Mouse (Mus musculus): ENCODE data around the gene Bmper.

The Bmper gene

GRCm38 (mm10) chr9:23235368-23236002, 12.6 kb downstream of the Bmper start:
- DNase-seq (ENCODE audit: low spot score), result no peak

GRCm38 (mm10) chr9:23236635-23237279, 13.9 kb downstream of the Bmper start:
- no peak for DNase-seq (ENCODE audit: low spot score)

- no peak for DNase-seq (ENCODE audit: low spot score)
These were observed 16.1 kb downstream of the Bmper start for GRCm38 (mm10) chr9:23239011-23239410.

- DNase-seq (ENCODE audit: low spot score), result no peak
These were observed 20.0 kb downstream of the Bmper start for GRCm38 (mm10) chr9:23242911-23243310.

GRCm38 (mm10) chr9:23243869-23244268, 21.0 kb downstream of the Bmper start:
- DNase-seq (ENCODE audit: low spot score), result no peak

- no peak for DNase-seq (ENCODE audit: low spot score)
These were observed 23.5 kb downstream of the Bmper start for GRCm38 (mm10) chr9:23246389-23246788.

GRCm38 (mm10) chr9:23250026-23250425, 27.1 kb downstream of the Bmper start:
- peak; percentile 58 for DNase-seq (ENCODE audit: low spot score)

- DNase-seq (ENCODE audit: low spot score), result no peak
These were observed 28.1 kb downstream of the Bmper start for GRCm38 (mm10) chr9:23251001-23251400.

- DNase-seq (ENCODE audit: low spot score), result no peak
These were observed 30.7 kb downstream of the Bmper start for GRCm38 (mm10) chr9:23253624-23254023.

GRCm38 (mm10) chr9:23254237-23255214, 31.6 kb downstream of the Bmper start:
- DNase-seq (ENCODE audit: low spot score), result no peak

- no peak for DNase-seq (ENCODE audit: low spot score)
These were observed 33.0 kb downstream of the Bmper start for GRCm38 (mm10) chr9:23255841-23256240.

GRCm38 (mm10) chr9:23256576-23256975, 33.7 kb downstream of the Bmper start:
- no peak for DNase-seq (ENCODE audit: low spot score)

- no peak for DNase-seq (ENCODE audit: low spot score)
These were observed 39.0 kb downstream of the Bmper start for GRCm38 (mm10) chr9:23261834-23262233.

GRCm38 (mm10) chr9:23262851-23263250, 40.0 kb downstream of the Bmper start:
- DNase-seq (ENCODE audit: low spot score), result no peak

- DNase-seq (ENCODE audit: low spot score), result no peak
These were observed 41.6 kb downstream of the Bmper start for GRCm38 (mm10) chr9:23264471-23264870.

GRCm38 (mm10) chr9:23268609-23269008, 45.7 kb downstream of the Bmper start:
- no peak for DNase-seq (ENCODE audit: low spot score)

- no peak for DNase-seq (ENCODE audit: low spot score)
These were observed 46.2 kb downstream of the Bmper start for GRCm38 (mm10) chr9:23269087-23269486.

GRCm38 (mm10) chr9:23276244-23276643, 53.4 kb downstream of the Bmper start:
- DNase-seq (ENCODE audit: low spot score), result no peak

- no peak for DNase-seq (ENCODE audit: low spot score)
These were observed 62.1 kb downstream of the Bmper start for GRCm38 (mm10) chr9:23284940-23285460.

- no peak for DNase-seq (ENCODE audit: low spot score)
These were observed 70.7 kb downstream of the Bmper start for GRCm38 (mm10) chr9:23293574-23293973.

GRCm38 (mm10) chr9:23295569-23295968, 72.7 kb downstream of the Bmper start:
- no peak for DNase-seq (ENCODE audit: low spot score)

GRCm38 (mm10) chr9:23297491-23298170, 74.8 kb downstream of the Bmper start:
- DNase-seq (ENCODE audit: low spot score), result no peak
